Mouse (Mus musculus): ENCODE measurements at regions not wholly inside any gene's neighbourhood (a gene's known extent, or its start where the extent isn't known, plus 50 kb on each side); places are given as distances from the start of the nearest gene placed in this dataset.

DNA sequence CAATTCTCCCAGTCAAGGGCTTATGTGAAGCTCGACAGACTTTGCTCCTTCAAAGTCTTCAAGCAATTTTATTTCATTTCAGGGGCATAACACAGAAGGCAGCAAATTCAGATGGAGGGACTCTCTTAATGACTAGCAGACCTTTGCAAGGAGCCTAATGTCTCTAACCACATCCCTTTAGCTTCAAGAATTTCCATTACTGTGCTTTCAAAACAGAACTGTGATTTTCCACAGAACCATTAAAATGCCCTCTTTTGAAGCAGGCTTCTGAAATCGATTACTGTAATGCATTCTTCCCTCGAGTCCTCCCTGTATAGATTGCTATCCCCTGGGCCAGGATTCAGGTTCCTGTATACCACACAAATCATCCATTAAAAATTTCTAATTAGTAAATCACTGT, 80.9 kb upstream of the Tac1 start:
- no peak for DNase-seq (ENCODE audit: low spot score)

DNA sequence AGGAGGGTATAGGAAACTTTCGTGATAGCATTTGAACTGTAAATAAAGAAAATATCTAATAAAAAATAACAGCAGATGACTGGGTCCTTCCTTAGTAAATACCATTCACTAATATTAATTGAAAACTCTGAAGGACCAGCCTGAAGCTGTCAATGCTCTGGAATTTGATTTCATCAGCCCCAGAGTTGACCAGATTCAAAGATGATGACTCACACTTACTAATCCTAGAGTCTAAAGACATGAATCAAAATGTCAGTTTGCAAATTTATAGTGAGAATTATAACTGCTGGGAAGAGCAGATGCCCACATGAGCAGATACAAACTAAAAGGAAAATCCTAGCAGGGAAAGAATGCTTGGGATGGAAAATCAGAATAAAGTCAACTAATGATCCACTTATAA, 77.8 kb upstream of the Tac1 start:
- DNase-seq (ENCODE audit: low spot score) = no peak

DNA sequence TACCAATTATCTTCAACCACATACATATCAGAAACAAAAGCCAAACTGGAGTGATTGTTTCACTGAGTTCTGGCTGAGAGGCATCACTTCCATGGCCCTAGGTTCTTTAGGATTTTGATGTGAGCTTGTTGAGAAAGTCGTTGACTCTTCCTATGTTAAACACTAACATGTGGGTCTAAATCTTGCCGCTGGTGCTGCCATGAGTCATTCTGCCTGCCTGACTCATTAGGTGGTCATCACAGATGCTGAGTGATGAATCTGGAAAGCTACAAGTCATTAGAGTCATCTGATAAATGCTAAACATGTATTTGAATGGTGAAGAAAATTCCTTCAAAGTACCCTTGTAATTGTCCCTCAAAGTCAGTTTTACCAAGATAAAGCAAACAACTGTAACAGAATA, 60.4 kb upstream of the Tac1 start:
- no peak for DNase-seq (ENCODE audit: low spot score)

DNA sequence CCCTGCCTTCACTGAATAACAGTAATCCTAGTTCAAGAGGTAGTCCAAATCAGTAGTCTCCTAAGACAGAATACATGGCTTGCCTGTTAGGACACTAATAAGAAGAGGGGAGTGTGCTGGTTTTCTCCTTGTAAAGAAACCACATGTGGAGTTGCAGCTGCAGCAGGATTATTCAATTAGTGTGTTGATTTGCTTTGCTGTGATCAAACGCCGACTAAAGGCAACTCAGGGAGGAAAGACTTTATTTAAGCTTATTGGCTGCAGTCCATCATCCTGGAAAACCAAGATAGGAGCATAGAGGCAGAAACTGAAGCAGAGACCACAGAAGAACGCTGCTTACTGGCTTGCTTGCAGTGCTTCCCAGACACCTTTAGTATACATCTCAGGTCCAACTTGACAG, 57.9 kb upstream of the Tac1 start:
- no peak for DNase-seq (ENCODE audit: low spot score)

All from lung, postnatal 25 days (tissue).